Mouse (Mus musculus): Measurements from ENCODE around the gene C1qtnf1. TPM values are rescaled to one million over a fixed set of nuclear protein-coding genes. Genes with fewer than 3 reads are reported as not detected.

Gene C1qtnf1
- polyA plus RNA-seq, 2 experiments, result 12.4 to 12.5 TPM

DNA sequence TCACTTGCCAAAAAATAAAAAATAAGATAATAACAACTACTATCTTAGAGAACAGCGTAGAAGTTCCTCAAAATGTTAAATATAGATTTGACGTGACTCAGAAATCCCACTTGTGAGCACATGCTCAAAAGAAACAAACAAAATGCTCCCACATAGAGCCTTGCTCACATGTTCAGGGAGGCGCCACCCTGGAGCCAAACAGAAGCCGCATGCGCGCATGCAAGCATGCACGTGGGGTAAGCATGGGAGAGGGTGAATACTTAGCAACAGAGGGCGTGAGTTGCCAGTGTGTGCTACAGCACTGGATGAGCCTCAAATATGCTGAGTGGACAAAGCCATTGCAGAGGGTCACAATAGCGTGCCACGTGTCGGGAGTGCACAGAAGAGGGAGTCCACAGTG is 28.9 kb downstream of the C1qtnf1 start:
- 79% methylated on average over 11 of the region's 11 CpGs for WGBS
- no peak for TF ChIP-seq POLR2A (IDR thresholded peaks at IDR 0.05; ENCODE audit: borderline replicate concordance, extremely low read depth, insufficient read depth, insufficient read length)
- no peak overlapping the region for H3K4me3 ChIP-seq (replicated peaks; ENCODE audit: low read length)
- H3K36me3 ChIP-seq (ENCODE audit: control insufficient read depth, insufficient read depth, low read length), result no peaks in the 10 kb centered on the region
- no peak overlapping the region for H3K9ac ChIP-seq (ENCODE audit: low read depth, low read length, severe bottlenecking)
- no peak for DNase-seq (ENCODE audit: low spot score)
- no peaks in the 10 kb centered on the region for H3K27me3 ChIP-seq (ENCODE audit: control insufficient read depth, insufficient read depth, low read length)
- no peaks in the 10 kb centered on the region for H3K9me3 ChIP-seq (ENCODE audit: control insufficient read depth, low read length)
- no peak for ATAC-seq (ENCODE audit: low FRiP score, low read depth)
- H3K27ac ChIP-seq (replicated peaks; ENCODE audit: low read depth, low read length), result no peak overlapping the region
- H3K4me1 ChIP-seq (ENCODE audit: control insufficient read depth, insufficient read depth, low read length), result no peaks in the 10 kb centered on the region
- H3K4me2 ChIP-seq (replicated peaks; ENCODE audit: low read depth, low read length, severe bottlenecking), result no peak overlapping the region

DNA sequence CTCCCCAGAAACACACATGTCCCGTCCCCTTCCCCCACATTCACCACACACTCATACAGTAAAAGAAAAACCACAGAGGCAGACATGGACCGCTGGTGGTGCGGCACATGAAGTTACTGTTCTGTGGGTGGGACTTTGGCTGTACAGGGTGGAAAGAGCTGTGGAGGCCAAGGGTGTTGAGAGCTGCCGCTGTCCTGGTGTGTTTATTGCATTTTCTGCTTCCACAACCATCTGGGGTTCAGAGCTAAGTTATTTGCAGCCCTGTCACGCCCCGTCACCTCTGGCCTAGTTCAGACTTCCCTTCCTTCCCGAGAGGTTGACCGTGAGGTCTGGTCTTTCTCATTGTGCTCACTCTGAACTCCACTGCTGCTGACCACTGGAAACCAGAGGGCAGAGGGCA is 31.0 kb downstream of the C1qtnf1 start:
- no peak overlapping the region for H3K4me2 ChIP-seq (replicated peaks; ENCODE audit: low read depth, low read length, severe bottlenecking)
- no peak for TF ChIP-seq POLR2A (IDR thresholded peaks at IDR 0.05; ENCODE audit: borderline replicate concordance, extremely low read depth, insufficient read depth, insufficient read length)
- ATAC-seq (ENCODE audit: low FRiP score, low read depth), result peak; percentile 60; the same call in 1 of the 2 replicates
- H3K9me3 ChIP-seq (ENCODE audit: control insufficient read depth, low read length), result no peaks in the 10 kb centered on the region
- no peak overlapping the region for H3K4me3 ChIP-seq (replicated peaks; ENCODE audit: low read length)
- WGBS, result 25% methylated on average over 8 of the region's 8 CpGs
- no peak overlapping the region for H3K9ac ChIP-seq (ENCODE audit: low read depth, low read length, severe bottlenecking)
- DNase-seq (ENCODE audit: low spot score), result no peak
- no peak overlapping the region for H3K27ac ChIP-seq (replicated peaks; ENCODE audit: low read depth, low read length)
- H3K36me3 ChIP-seq (ENCODE audit: control insufficient read depth, insufficient read depth, low read length), result no peaks in the 10 kb centered on the region
- H3K4me1 ChIP-seq (ENCODE audit: control insufficient read depth, insufficient read depth, low read length), result no peaks in the 10 kb centered on the region
- H3K27me3 ChIP-seq (ENCODE audit: control insufficient read depth, insufficient read depth, low read length), result no peaks in the 10 kb centered on the region

DNA sequence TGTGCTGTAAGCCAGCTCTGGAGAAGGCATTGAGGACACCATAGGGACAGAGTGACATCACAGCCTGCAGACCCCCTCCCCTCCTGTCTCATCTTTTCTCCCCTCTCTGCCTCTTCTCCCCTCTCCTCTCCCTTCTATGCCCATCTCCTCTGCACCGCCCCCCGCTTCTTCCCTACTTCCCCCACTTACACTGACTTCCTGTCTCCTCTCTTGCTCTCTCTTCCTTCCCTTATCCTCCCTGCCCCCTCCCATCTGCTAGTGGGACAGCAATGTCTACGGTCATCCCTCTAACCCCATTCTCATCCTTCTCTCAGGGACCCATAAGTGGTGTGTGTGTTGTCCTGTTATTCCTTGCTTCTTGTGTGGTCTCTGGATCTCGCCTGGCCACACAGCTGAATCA is 31.5 kb downstream of the C1qtnf1 start:
- Histone ChIP-seq H3K9ac (ENCODE audit: low read depth, low read length, severe bottlenecking) (no peak overlapping the region), H3K36me3 (ENCODE audit: control insufficient read depth, insufficient read depth, low read length) (no peaks in the 10 kb centered on the region), H3K4me2 (replicated peaks; ENCODE audit: low read depth, low read length, severe bottlenecking) (no peak overlapping the region), H3K4me3 (replicated peaks; ENCODE audit: low read length) (no peak overlapping the region), H3K27me3 (ENCODE audit: control insufficient read depth, insufficient read depth, low read length) (no peaks in the 10 kb centered on the region), H3K4me1 (ENCODE audit: control insufficient read depth, insufficient read depth, low read length) (no peaks in the 10 kb centered on the region; the same call in 1 of the 2 replicates), H3K27ac (replicated peaks; ENCODE audit: low read depth, low read length) (no peak overlapping the region), H3K9me3 (ENCODE audit: control insufficient read depth, low read length) (no peaks in the 10 kb centered on the region)
- no peak for DNase-seq (ENCODE audit: low spot score)
- ATAC-seq (ENCODE audit: low FRiP score, low read depth), result no peak
- TF ChIP-seq POLR2A (IDR thresholded peaks at IDR 0.05; ENCODE audit: borderline replicate concordance, extremely low read depth, insufficient read depth, insufficient read length), result no peak
- 70% methylated on average over 4 of the region's 4 CpGs for WGBS

GRCm38 (mm10) chr11:118460280-118460679 is 32.3 kb downstream of the C1qtnf1 start:
- 68% methylated on average over 6 of the region's 6 CpGs for WGBS
- no peak overlapping the region for H3K4me2 ChIP-seq (replicated peaks; ENCODE audit: low read depth, low read length, severe bottlenecking)
- H3K4me3 ChIP-seq (replicated peaks; ENCODE audit: low read length), result no peak overlapping the region
- ATAC-seq (ENCODE audit: low FRiP score, low read depth), result no peak
- no peak for TF ChIP-seq POLR2A (IDR thresholded peaks at IDR 0.05; ENCODE audit: borderline replicate concordance, extremely low read depth, insufficient read depth, insufficient read length)
- no peaks in the 10 kb centered on the region; the same call in 1 of the 2 replicates for H3K4me1 ChIP-seq (ENCODE audit: control insufficient read depth, insufficient read depth, low read length)
- H3K9me3 ChIP-seq (ENCODE audit: control insufficient read depth, low read length), result no peaks in the 10 kb centered on the region
- H3K36me3 ChIP-seq (ENCODE audit: control insufficient read depth, insufficient read depth, low read length), result no peaks in the 10 kb centered on the region
- no peaks in the 10 kb centered on the region for H3K27me3 ChIP-seq (ENCODE audit: control insufficient read depth, insufficient read depth, low read length)
- no peak overlapping the region for H3K9ac ChIP-seq (ENCODE audit: low read depth, low read length, severe bottlenecking)
- no peak for DNase-seq (ENCODE audit: low spot score)
- no peak overlapping the region for H3K27ac ChIP-seq (replicated peaks; ENCODE audit: low read depth, low read length)

- H3K9me3 ChIP-seq (ENCODE audit: control insufficient read depth, low read length), result no peaks in the 10 kb centered on the region
- no peaks in the 10 kb centered on the region; the same call in 1 of the 2 replicates for H3K4me1 ChIP-seq (ENCODE audit: control insufficient read depth, insufficient read depth, low read length)
- H3K4me3 ChIP-seq (replicated peaks; ENCODE audit: low read length), result no peak overlapping the region
- WGBS, result 71% methylated on average over 11 of the region's 11 CpGs
- H3K36me3 ChIP-seq (ENCODE audit: control insufficient read depth, insufficient read depth, low read length), result no peaks in the 10 kb centered on the region
- TF ChIP-seq POLR2A (IDR thresholded peaks at IDR 0.05; ENCODE audit: borderline replicate concordance, extremely low read depth, insufficient read depth, insufficient read length), result no peak
- DNase-seq (ENCODE audit: low spot score), result no peak
- ATAC-seq (ENCODE audit: low FRiP score, low read depth), result no peak
- H3K9ac ChIP-seq (ENCODE audit: low read depth, low read length, severe bottlenecking), result no peak overlapping the region
- H3K27ac ChIP-seq (replicated peaks; ENCODE audit: low read depth, low read length), result no peak overlapping the region
- H3K4me2 ChIP-seq (replicated peaks; ENCODE audit: low read depth, low read length, severe bottlenecking), result no peak overlapping the region
- no peaks in the 10 kb centered on the region for H3K27me3 ChIP-seq (ENCODE audit: control insufficient read depth, insufficient read depth, low read length)
Measured at GRCm38 (mm10) chr11:118467441-118468035, 39.5 kb downstream of the C1qtnf1 start.

Data from limb, embryonic 14.5 days (tissue).